Mouse (Mus musculus) lung, postnatal 0 days (tissue): ENCODE results near the gene Foxred1.

ENCODE experiments used
- CTCF ChIP-seq: IDR thresholded peaks from 2 replicates; pipeline ENCODE4 v1.5.1; 2016; ENCODE audit warnings: antibody characterized with exemption, mild to moderate bottlenecking
- EP300 ChIP-seq: IDR thresholded peaks from 2 replicates; pipeline ENCODE4 v1.6.1; 2016; ENCODE audit warnings: antibody characterized with exemption, mild to moderate bottlenecking, control low read depth

DNA sequence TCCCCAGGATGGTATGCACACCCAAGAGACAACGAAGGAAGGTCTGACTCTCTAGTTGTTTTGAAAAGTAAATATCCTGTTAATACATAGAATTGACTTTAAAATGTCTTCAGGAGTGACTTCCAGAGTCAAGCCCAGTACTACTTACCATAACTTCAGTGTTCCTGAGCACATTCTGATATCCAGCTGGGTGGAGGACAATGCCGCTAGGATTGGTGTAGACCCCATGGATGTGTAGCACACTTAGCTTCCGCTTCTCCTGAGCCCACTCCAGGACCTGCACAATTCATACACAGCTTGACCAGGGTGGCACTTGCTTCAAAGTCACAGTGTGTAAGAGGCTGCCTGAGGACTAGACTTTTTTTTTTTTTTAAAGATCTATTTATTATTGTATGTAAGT is 12.6 kb upstream of the Foxred1 start:
- no peak for TF ChIP-seq EP300
- TF ChIP-seq CTCF: no peak
